ENCODE assay signal across 8 mouse cellular contexts in genomic region chr11:98781851-98782512, GRCm38 (mm10). TPM values are rescaled to one million over a fixed set of nuclear protein-coding genes. Genes with fewer than 3 reads are reported as not detected.
DNase-seq lines count a peak whose midpoint lies in the region; ATAC-seq lines count a peak whose summit lies in the region.

No protein-coding gene starts in this region.

- H3K4me2 ChIP-seq in forebrain, embryonic 16.5 days (ENCODE audit: low read length): no peak overlapping the region
- H3K4me2 ChIP-seq in midbrain, embryonic 12.5 days (replicated peaks): peak overlapping the region; percentile 45

- H3K9me3 ChIP-seq in forebrain, embryonic 16.5 days (ENCODE audit: control insufficient read depth, low read length): no peaks in the 10 kb centered on the region
- no peaks in the 10 kb centered on the region for H3K9me3 ChIP-seq in midbrain, embryonic 12.5 days

- H3K36me3 ChIP-seq in forebrain, embryonic 16.5 days (ENCODE audit: control insufficient read depth, insufficient read depth): no peaks in the 10 kb centered on the region
- no peaks in the 10 kb centered on the region for H3K36me3 ChIP-seq in midbrain, embryonic 12.5 days

- H3K4me3 ChIP-seq in forebrain, embryonic 16.5 days (replicated peaks; ENCODE audit: low read length): no peak overlapping the region
- no peak overlapping the region for H3K4me3 ChIP-seq in midbrain, embryonic 12.5 days

- peaks cover 50% of the 10 kb centered on the region for H3K4me1 ChIP-seq in forebrain, embryonic 16.5 days (replicated peaks; ENCODE audit: control insufficient read depth, insufficient read depth, low read length)
- peaks cover 49% of the 10 kb centered on the region for H3K4me1 ChIP-seq in midbrain, embryonic 12.5 days

- peak overlapping the region; percentile 87 for H3K27ac ChIP-seq in forebrain, embryonic 16.5 days (ENCODE audit: low read length)
- H3K27ac ChIP-seq in midbrain, embryonic 12.5 days (replicated peaks): peak overlapping the region; percentile 74

- H3K9ac ChIP-seq in forebrain, embryonic 16.5 days (replicated peaks; ENCODE audit: low read depth, low read length): 0 out of 2 replicates have a peak overlapping the region, but pooled peaks have one; percentile 39
- H3K9ac ChIP-seq in midbrain, embryonic 12.5 days (replicated peaks): 0 out of 2 replicates have a peak overlapping the region, but pooled peaks have one; percentile 24

- peak; percentile 51 for ATAC-seq in forebrain, embryonic 16.5 days
- no peak for ATAC-seq in midbrain, embryonic 12.5 days (ENCODE audit: low FRiP score, low read depth)

- WGBS in forebrain, embryonic 16.5 days: 19% methylated on average over 12 of the region's 14 CpGs
- 8% methylated on average over 13 of the region's 14 CpGs for WGBS in midbrain, embryonic 12.5 days

- no peaks in the 10 kb centered on the region for H3K27me3 ChIP-seq in forebrain, embryonic 16.5 days (replicated peaks; ENCODE audit: control insufficient read depth, insufficient read depth, low read length)
- H3K27me3 ChIP-seq in midbrain, embryonic 12.5 days: peaks cover 3% of the 10 kb centered on the region

- peak; percentile 65 for DNase-seq in urinary bladder, postnatal 14 days (ENCODE audit: low spot score)
- DNase-seq in urinary bladder, adult 2 months (ENCODE audit: low spot score): no peak
- DNase-seq in heart, postnatal 4 days: peak; percentile 68
- DNase-seq in layer of hippocampus, postnatal 14 days (ENCODE audit: low spot score in 2 of 2): peak; percentile 55 to 85
- DNase-seq in testis, postnatal 14 days (ENCODE audit: low spot score): peak; percentile 66
- DNase-seq in ovary, postnatal 10 days (ENCODE audit: low spot score): no peak

RNA-seq across cellular contexts. Expression of gene Nr1d1, which starts 6.8 kb away (rescaled TPM):
- 119 and 219 TPM in 2 replicates for polyA plus RNA-seq in urinary bladder, adult 2 months (2012; rRNA removed)
- 3.8 and 4.0 TPM in 2 replicates for polyA plus RNA-seq in forebrain, embryonic 16.5 days (2015; fragmentation: Nextera tagmentation; extraction: Ambion mirVana)
- total RNA-seq in heart, postnatal 4 days (2021): 10 to 100 TPM; 26.3 to 27.6 TPM
- total RNA-seq in layer of hippocampus, postnatal 14 days (2021): 10 to 100 TPM; 53.3 to 65.3 TPM
- 1.2 and 1.5 TPM in 2 replicates for polyA plus RNA-seq in midbrain, embryonic 12.5 days (2016; fragmentation: Nextera tagmentation; extraction: Ambion mirVana)

RNA-seq across cellular contexts. Expression of gene Msl1, which starts 13.3 kb away (rescaled TPM):
- polyA plus RNA-seq in urinary bladder, adult 2 months (2012; rRNA removed): 57.0 and 58.7 TPM in 2 replicates
- 27.7 and 32.0 TPM in 2 replicates for polyA plus RNA-seq in forebrain, embryonic 16.5 days (2015; fragmentation: Nextera tagmentation; extraction: Ambion mirVana)
- total RNA-seq in heart, postnatal 4 days (2021): 10 to 100 TPM; 67.8 to 71.5 TPM
- total RNA-seq in layer of hippocampus, postnatal 14 days (2021): 100 to 1,000 TPM; 149 to 161 TPM
- polyA plus RNA-seq in midbrain, embryonic 12.5 days (2016; fragmentation: Nextera tagmentation; extraction: Ambion mirVana): 38.6 and 42.4 TPM in 2 replicates

RNA-seq across cellular contexts. Expression of gene Casc3, which starts 22.7 kb away (rescaled TPM):
- 24.7 and 29.5 TPM in 2 replicates for polyA plus RNA-seq in urinary bladder, adult 2 months (2012; rRNA removed)
- 52.5 and 54.6 TPM in 2 replicates for polyA plus RNA-seq in forebrain, embryonic 16.5 days (2015; fragmentation: Nextera tagmentation; extraction: Ambion mirVana)
- total RNA-seq in heart, postnatal 4 days (2021): 10 to 100 TPM; 26.9 to 28.4 TPM
- 10 to 100 TPM; 56.7 to 59.7 TPM for total RNA-seq in layer of hippocampus, postnatal 14 days (2021)
- 65.5 and 74.2 TPM in 2 replicates for polyA plus RNA-seq in midbrain, embryonic 12.5 days (2016; fragmentation: Nextera tagmentation; extraction: Ambion mirVana)

RNA-seq across cellular contexts. Expression of gene Thra, which starts 41.5 kb away (rescaled TPM):
- 62.2 and 88.1 TPM in 2 replicates for polyA plus RNA-seq in urinary bladder, adult 2 months (2012; rRNA removed)
- 177 and 182 TPM in 2 replicates for polyA plus RNA-seq in forebrain, embryonic 16.5 days (2015; fragmentation: Nextera tagmentation; extraction: Ambion mirVana)
- 100 to 1,000 TPM; 171 to 183 TPM for total RNA-seq in heart, postnatal 4 days (2021)
- total RNA-seq in layer of hippocampus, postnatal 14 days (2021): 1,000 to 10,000 TPM; 1,264 to 1,291 TPM
- 45.3 and 47.6 TPM in 2 replicates for polyA plus RNA-seq in midbrain, embryonic 12.5 days (2016; fragmentation: Nextera tagmentation; extraction: Ambion mirVana)

RNA-seq across cellular contexts. Expression of gene Med24, which starts 52.7 kb away (rescaled TPM):
- 29.6 and 32.8 TPM in 2 replicates for polyA plus RNA-seq in urinary bladder, adult 2 months (2012; rRNA removed)
- polyA plus RNA-seq in forebrain, embryonic 16.5 days (2015; fragmentation: Nextera tagmentation; extraction: Ambion mirVana): 88.8 and 93.7 TPM in 2 replicates
- total RNA-seq in heart, postnatal 4 days (2021): 10 to 100 TPM; 51.7 to 52.3 TPM
- total RNA-seq in layer of hippocampus, postnatal 14 days (2021): 100 to 1,000 TPM; 109 to 110 TPM
- 96.5 and 97.7 TPM in 2 replicates for polyA plus RNA-seq in midbrain, embryonic 12.5 days (2016; fragmentation: Nextera tagmentation; extraction: Ambion mirVana)

Comparison
In these comparisons a context has a peak if more than half of its experiments do, and no peak if none do; other contexts are left out.
1. DNase-seq: peak in urinary bladder, postnatal 14 days (single experiment), heart, postnatal 4 days (single experiment), layer of hippocampus, postnatal 14 days (2 of 2) and testis, postnatal 14 days (single experiment); none in urinary bladder, adult 2 months (single experiment) and ovary, postnatal 10 days (single experiment).
2. RNA of gene Nr1d1, which starts 6.8 kb away (polyA plus RNA-seq): 119 to 219 TPM in urinary bladder, adult 2 months; 3.8 to 4.0 TPM in forebrain, embryonic 16.5 days and 1.2 to 1.5 TPM in midbrain, embryonic 12.5 days; every median in the first group is over 10 times any median in the second.